Mouse (Mus musculus): ENCODE measurements at regions not wholly inside any gene's neighbourhood (a gene's known extent, or its start where the extent isn't known, plus 50 kb on each side); places are given as distances from the start of the nearest gene placed in this dataset.

DNA sequence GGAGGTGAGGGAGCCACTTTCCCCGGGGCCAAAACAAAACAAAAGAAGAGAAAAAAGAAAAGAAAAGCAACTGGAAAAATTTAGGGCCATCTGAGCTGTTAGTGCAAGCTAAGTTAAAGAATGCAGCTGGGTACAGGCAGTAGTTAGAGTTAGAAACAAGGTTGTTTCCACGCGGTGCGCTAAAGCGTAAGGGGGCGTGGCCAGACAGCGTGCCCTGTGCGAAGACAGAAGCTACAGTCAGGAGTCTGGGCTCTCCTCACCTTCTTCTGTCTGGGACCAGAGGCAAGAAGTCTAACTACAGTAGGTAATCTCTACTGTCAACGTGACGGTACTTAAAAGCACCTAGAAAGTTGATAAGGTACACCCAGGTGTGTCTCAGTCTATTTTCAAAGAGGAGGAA is 435.9 kb downstream of the Vrk1 start:
- Histone ChIP-seq H3K9ac (no peak overlapping the region), H3K27me3 (no peaks in the 10 kb centered on the region), H3K9me3 (no peaks in the 10 kb centered on the region), H3K36me3 (no peaks in the 10 kb centered on the region), H3K4me2 (no peak overlapping the region), H3K4me3 (no peak overlapping the region), H3K27ac (replicated peaks) (no peak overlapping the region), H3K4me1 (replicated peaks) (no peaks in the 10 kb centered on the region)
- 61% methylated on average over 10 of the region's 10 CpGs for WGBS
- no peak for ATAC-seq (ENCODE audit: low read depth)

DNA sequence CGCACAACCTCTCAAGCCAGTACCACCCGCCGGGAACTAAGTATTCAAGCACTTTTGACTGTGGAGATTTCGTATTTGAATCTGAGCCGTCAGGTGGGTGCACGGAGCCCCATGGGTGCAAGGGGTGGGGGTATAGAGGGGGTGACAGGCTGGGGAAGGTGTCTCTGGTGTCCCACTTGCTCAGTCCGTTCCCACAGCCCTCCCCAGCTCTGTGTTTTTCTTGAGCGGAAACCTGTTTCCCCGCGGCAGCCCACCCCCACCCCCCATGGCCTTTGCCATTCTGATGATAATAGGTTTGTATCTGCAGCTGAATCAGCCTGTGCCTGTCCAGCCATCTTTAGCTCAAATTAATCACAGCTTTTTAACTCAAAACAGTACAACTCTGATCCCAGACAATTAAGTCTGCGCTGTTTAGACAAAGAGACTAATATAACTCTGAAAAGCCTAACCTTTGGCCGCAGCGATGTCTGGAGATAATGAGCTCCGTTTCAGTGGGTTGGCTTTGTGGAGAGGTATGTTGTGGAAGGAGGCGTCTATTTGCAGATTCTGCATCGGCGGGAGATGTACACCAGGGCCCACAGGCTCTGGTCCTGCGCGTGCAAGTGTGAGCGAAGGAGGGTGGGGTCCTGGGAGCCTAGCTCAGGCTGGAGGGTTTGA is 437.0 kb downstream of the Vrk1 start:
- WGBS: 49% methylated on average over 20 of the region's 20 CpGs
- no peaks in the 10 kb centered on the region for H3K9me3 ChIP-seq
- no peaks in the 10 kb centered on the region for H3K36me3 ChIP-seq
- H3K4me3 ChIP-seq: no peak overlapping the region
- H3K4me1 ChIP-seq (replicated peaks): no peaks in the 10 kb centered on the region
- no peak overlapping the region for H3K4me2 ChIP-seq
- no peaks in the 10 kb centered on the region for H3K27me3 ChIP-seq
- no peak overlapping the region for H3K27ac ChIP-seq (replicated peaks)
- H3K9ac ChIP-seq: no peak overlapping the region
- no peak for ATAC-seq (ENCODE audit: low read depth)

DNA sequence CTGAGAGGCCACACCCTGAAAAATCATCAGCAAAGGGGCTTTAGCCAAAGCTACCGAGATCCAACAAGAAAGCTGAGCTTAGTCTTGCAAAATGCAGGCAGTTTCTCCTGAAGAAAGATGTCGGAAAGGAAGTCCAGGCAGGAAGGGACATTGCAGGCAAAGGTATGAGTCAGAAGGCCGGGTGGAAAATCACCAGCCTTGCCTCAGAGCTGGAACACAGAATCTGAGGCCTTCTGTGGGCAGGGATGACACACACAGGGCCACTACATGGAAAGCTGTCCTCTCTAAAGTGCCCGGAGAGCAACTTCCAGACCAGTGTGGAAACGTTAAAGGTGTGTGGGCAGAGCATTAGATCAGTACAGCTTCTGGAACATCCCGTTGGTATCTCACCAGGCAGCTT is 438.5 kb downstream of the Vrk1 start:
- Histone ChIP-seq H3K4me3 (no peak overlapping the region), H3K9ac (no peak overlapping the region), H3K4me1 (replicated peaks) (no peaks in the 10 kb centered on the region), H3K9me3 (no peaks in the 10 kb centered on the region), H3K4me2 (no peak overlapping the region), H3K36me3 (no peaks in the 10 kb centered on the region), H3K27ac (replicated peaks) (no peak overlapping the region), H3K27me3 (no peaks in the 10 kb centered on the region)
- 90% methylated on average over 6 of the region's 6 CpGs for WGBS
- no peak for ATAC-seq (ENCODE audit: low read depth)

DNA sequence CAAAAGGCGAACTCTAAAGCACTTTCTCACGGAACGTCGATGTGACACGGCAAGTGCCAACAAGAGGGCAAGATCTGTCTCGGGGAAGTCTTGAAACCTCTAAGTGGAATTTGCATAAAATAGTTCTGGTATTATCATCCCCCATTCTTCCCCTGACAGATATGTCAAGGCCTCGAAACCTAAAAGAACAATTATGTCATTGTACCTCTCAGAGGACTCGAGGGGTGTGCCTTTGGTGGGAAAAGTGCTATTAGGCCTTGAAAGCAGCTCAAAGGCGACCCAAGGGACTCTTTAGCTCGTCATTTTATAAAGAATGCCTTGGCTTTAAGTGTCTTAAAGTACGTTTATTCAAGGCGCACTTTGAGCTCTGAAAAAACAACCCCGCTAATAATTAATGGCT is 443.5 kb downstream of the Vrk1 start:
- H3K27ac ChIP-seq (replicated peaks): no peak overlapping the region
- 46% methylated on average over 13 of the region's 13 CpGs for WGBS
- no peak overlapping the region for H3K4me3 ChIP-seq
- H3K4me2 ChIP-seq: no peak overlapping the region
- no peaks in the 10 kb centered on the region for H3K9me3 ChIP-seq
- no peak for ATAC-seq (ENCODE audit: low read depth)
- no peaks in the 10 kb centered on the region for H3K4me1 ChIP-seq (replicated peaks)
- H3K9ac ChIP-seq: no peak overlapping the region
- no peaks in the 10 kb centered on the region for H3K36me3 ChIP-seq
- H3K27me3 ChIP-seq: no peaks in the 10 kb centered on the region

DNA sequence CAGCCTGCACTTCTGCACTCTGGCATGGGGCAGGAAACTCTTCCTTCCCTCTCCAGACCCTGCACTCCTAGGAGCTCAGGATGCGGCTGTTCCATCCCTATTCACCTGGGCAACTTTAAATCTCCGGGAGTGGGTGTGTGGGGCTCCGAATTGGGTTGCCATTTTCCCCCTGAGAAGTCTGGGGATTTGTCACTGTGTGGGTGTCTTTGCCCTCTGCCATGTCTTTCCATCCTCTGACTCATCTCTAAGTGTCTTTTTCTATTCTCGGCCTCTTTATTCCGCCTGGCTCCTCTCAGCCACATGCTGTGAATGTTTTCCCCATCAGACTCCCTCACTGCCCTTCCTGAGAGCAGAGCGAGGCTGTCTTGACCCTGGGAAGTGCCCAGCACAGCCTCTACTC is 448.2 kb downstream of the Vrk1 start:
- H3K27me3 ChIP-seq: no peaks in the 10 kb centered on the region
- no peak for ATAC-seq (ENCODE audit: low read depth)
- H3K9me3 ChIP-seq: no peaks in the 10 kb centered on the region
- 48% methylated on average over 6 of the region's 6 CpGs for WGBS
- no peak overlapping the region for H3K27ac ChIP-seq (replicated peaks)
- no peak overlapping the region for H3K4me3 ChIP-seq
- H3K4me1 ChIP-seq (replicated peaks): no peaks in the 10 kb centered on the region
- H3K4me2 ChIP-seq: no peak overlapping the region
- H3K9ac ChIP-seq: no peak overlapping the region
- H3K36me3 ChIP-seq: no peaks in the 10 kb centered on the region

DNA sequence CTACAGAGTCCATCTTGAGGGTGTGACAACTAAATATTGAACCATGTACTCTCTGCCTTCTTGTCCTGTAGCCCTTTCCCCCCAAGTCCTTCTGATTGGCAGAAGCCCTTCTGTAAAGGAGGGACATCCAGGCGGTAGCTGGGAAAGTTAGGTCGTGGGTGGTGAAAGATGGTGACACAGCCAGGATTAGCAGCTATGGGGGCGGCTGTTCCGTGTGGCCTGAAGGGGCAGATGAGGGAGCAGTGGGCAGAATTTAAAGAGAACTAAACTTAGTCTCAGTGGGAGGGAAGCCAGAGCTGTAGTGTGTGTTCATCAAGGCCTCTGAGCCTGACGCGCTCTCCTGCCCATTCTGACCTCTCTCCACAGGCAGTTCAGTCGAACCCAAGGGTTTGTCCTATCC is 450.6 kb downstream of the Vrk1 start:
- no peak overlapping the region for H3K27ac ChIP-seq (replicated peaks)
- no peaks in the 10 kb centered on the region for H3K4me1 ChIP-seq (replicated peaks)
- no peak overlapping the region for H3K9ac ChIP-seq
- no peaks in the 10 kb centered on the region for H3K9me3 ChIP-seq
- ATAC-seq (ENCODE audit: low read depth): no peak
- no peak overlapping the region for H3K4me3 ChIP-seq
- no peaks in the 10 kb centered on the region for H3K27me3 ChIP-seq
- 86% methylated on average over 7 of the region's 7 CpGs for WGBS
- no peaks in the 10 kb centered on the region for H3K36me3 ChIP-seq
- H3K4me2 ChIP-seq: no peak overlapping the region

DNA sequence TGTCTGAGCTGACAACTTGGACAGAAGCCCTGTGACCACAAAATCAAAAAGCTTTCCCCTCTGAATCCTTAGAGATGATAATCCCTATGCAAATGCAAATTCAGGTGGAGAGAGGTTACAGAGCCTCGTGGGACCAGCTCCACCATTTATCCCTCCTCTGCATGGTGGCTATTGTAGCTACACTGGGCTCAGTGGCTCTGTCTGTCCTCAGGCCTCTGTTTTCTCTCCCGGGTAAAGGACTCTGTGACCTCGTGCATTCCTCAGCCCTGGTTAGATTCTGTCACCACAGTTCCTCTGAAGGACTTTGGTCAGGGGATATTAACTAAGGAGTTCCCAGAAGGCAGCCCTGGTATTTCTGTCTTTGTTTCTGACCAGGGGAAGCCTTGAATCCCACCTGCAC is 452.3 kb downstream of the Vrk1 start:
- Histone ChIP-seq H3K9me3 (no peaks in the 10 kb centered on the region), H3K4me1 (replicated peaks) (no peaks in the 10 kb centered on the region), H3K27me3 (no peaks in the 10 kb centered on the region), H3K4me2 (no peak overlapping the region), H3K27ac (replicated peaks) (no peak overlapping the region), H3K4me3 (no peak overlapping the region), H3K36me3 (no peaks in the 10 kb centered on the region), H3K9ac (no peak overlapping the region)
- 13% methylated on average over 3 of the region's 3 CpGs for WGBS
- no peak for ATAC-seq (ENCODE audit: low read depth)

DNA sequence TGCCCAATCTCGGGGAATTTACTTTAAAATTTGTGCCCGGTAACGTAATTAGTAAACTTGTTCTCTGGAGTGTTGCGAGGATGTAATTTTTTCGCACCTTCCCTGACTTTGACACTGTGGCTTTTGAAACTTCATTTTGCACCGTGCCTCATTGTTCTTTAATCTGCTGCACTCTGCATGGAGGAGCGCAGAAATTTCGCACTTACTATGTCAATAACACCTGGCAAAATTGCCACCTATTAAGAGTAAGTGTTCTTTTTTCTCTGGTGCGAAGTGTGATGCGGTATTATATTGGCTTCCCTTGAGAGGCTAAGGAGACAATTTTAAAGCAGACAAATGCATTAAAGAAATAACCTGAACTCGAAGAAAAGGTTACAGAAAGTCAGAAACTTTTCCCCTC is 454.7 kb downstream of the Vrk1 start:
- Histone ChIP-seq H3K27ac (replicated peaks) (no peak overlapping the region), H3K36me3 (no peaks in the 10 kb centered on the region), H3K9me3 (no peaks in the 10 kb centered on the region), H3K9ac (no peak overlapping the region), H3K27me3 (no peaks in the 10 kb centered on the region), H3K4me2 (no peak overlapping the region), H3K4me3 (no peak overlapping the region), H3K4me1 (replicated peaks) (peaks cover 16% of the 10 kb centered on the region)
- no peak for ATAC-seq (ENCODE audit: low read depth)
- WGBS: 60% methylated on average over 11 of the region's 11 CpGs

DNA sequence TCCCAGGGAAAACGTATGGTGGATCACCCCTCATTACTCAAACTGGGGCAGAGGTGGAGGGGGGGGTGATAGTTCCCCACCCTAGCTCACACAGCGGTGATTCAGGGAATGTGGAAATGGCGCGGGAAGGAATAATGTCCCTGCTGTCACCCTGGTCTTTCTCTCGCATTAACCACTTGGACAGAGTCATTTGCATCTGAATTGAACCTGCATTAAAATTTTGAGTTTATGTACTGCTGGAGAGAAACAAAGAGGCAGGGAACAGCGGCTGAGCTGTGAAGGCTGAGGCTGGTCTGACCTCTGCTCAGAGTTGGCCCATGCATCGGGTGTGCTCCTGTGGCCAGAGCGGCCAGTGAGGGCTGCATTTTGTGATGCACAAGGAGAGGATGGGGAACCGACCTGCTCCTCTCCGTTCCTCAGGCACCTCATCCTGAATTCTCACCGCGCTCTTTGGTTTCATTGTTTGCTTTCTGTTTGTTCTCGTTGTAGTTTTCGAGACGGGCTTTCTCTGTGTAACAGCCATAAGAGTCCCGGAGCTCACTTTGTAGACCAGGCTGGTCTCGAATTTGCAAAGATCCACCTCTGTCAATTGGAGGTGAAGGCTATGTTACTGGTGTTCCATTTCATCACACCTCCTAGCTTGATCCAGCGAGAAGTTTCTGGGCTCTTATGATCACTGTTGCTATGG is 458.3 kb downstream of the Vrk1 start:
- ATAC-seq (ENCODE audit: low read depth): no peak
- Histone ChIP-seq H3K9ac (0 out of 2 replicates have a peak overlapping the region, but pooled peaks have one; percentile 41), H3K4me1 (replicated peaks) (peaks cover 16% of the 10 kb centered on the region), H3K9me3 (no peaks in the 10 kb centered on the region), H3K36me3 (no peaks in the 10 kb centered on the region), H3K27ac (replicated peaks) (peak overlapping the region; percentile 42; the same call in 1 of the 2 replicates), H3K27me3 (no peaks in the 10 kb centered on the region), H3K4me3 (no peak overlapping the region), H3K4me2 (peak overlapping the region; percentile 25; the same call in 1 of the 2 replicates)
- 27% methylated on average over 18 of the region's 18 CpGs for WGBS

DNA sequence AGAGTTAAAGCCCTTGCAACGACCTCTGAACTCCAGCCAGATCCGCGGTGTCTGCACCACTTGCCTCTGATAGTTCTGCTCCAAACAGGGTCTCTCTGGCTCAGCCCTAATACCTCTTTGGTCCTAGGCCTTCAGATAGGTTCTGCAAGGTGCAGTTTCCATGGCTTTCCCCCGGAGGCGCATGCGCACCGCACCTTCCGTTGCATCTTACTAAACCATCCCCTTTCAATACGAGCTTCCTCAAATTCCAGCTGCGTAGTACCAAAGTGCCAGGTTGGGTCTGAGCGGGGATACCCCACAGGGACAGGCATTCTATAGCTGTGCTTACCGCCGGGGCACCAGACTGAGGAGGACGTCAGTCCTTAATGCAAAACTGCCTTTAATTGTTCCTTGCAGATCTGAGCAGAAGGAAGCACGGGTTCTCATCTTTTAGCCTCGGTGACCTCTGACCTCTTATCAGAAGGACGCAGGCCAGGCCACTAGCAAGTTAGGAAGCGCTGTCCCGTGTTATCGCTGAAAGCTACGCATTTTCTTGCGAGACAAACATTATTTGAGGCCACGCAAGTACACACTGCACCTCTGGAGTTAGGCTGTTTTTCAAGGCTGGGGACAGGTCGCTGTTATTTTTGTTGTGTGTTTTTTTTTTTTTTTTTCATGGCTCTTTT is 464.6 kb downstream of the Vrk1 start:
- H3K4me2 ChIP-seq: peak overlapping the region; percentile 43
- H3K4me1 ChIP-seq (replicated peaks): peaks cover 38% of the 10 kb centered on the region
- H3K4me3 ChIP-seq: no peak overlapping the region
- H3K9me3 ChIP-seq: no peaks in the 10 kb centered on the region
- H3K36me3 ChIP-seq: no peaks in the 10 kb centered on the region
- no peak overlapping the region for H3K27ac ChIP-seq (replicated peaks)
- peaks cover 9% of the 10 kb centered on the region for H3K27me3 ChIP-seq
- no peak for ATAC-seq (ENCODE audit: low read depth)
- WGBS: 19% methylated on average over 24 of the region's 24 CpGs
- peak overlapping the region; percentile 47; the same call in 1 of the 2 replicates for H3K9ac ChIP-seq

DNA sequence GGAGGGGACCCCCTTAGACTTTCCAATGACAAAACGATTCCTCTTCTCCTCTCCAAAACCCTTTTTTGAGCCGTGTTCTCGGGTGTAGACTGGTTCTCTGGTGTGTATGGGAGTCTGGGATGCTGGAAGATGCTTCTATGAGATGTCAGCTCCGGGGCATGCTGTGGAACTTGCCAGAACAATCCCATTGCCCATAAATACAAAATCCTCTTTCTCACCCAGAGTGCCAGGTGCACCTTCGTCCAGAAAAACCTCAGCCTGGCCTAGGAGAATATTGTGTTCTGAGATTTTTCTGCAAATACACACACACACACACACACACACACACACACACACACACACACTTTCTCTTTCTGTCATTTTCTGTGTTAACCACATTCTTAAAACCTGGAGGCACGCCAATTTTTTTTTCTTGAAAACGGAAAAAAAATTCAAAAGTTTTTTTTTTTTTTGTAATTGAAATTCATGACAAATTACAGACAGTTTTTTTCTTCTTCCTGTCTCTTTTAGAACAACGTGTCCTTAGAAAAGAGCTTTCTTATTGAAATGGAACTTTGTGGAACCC is 465.5 kb downstream of the Vrk1 start:
- WGBS: 72% methylated on average over 8 of the region's 8 CpGs

DNA sequence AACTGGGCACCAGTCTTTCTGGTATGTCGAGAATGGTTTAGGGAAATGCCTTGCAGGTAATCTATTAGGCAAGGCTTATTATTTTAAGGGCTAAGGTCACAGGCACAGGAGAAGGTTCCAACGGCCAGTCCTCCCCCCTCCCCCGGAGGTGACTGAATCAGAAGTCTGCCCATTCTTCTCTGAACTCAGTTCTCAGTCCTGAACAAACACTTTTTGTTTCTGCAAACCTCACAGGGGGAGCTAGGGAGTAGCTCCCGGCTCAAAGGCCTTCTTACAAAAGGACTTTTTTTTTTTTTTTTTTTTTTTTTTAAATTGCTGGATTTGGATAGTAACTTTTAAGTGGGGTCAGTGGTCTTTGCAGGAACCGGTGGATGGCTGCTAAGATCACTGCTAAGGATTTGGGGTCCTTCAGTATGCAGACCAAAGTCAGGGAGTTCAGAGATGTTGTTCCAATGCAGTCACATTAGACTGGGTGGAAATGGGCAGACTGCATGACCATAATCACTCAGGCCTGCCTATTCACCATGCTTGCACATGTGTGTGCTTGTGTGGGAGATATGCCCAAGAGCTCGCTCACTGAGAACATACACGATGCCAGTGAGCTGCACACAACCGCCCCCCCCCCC is 467.1 kb downstream of the Vrk1 start:
- Histone ChIP-seq H3K9me3 (no peaks in the 10 kb centered on the region), H3K36me3 (no peaks in the 10 kb centered on the region), H3K27ac (replicated peaks) (no peak overlapping the region), H3K4me3 (no peak overlapping the region), H3K4me2 (peak overlapping the region; percentile 60; the same call in 1 of the 2 replicates), H3K4me1 (replicated peaks) (peaks cover 59% of the 10 kb centered on the region), H3K27me3 (peaks cover 26% of the 10 kb centered on the region), H3K9ac (no peak overlapping the region)
- 17% methylated on average over 8 of the region's 8 CpGs for WGBS
- no peak for ATAC-seq (ENCODE audit: low read depth)

More for the DNA sequence above, 465.5 kb downstream of the Vrk1 start:
- Histone ChIP-seq H3K4me3 (no peak overlapping the region), H3K9ac (no peak overlapping the region), H3K27me3 (peaks cover 14% of the 10 kb centered on the region), H3K9me3 (no peaks in the 10 kb centered on the region), H3K27ac (replicated peaks) (no peak overlapping the region), H3K4me2 (no peak overlapping the region), H3K4me1 (replicated peaks) (peaks cover 48% of the 10 kb centered on the region), H3K36me3 (no peaks in the 10 kb centered on the region)
- no peak for ATAC-seq (ENCODE audit: low read depth)
